Mouse (Mus musculus): ENCODE measurements around the gene Mindy1. TPM values are rescaled to one million over a fixed set of nuclear protein-coding genes. Genes with fewer than 3 reads are reported as not detected.

Gene Mindy1
- total and polyA plus RNA-seq, 3 experiments = 5.0 to 14.4 (median 5.4) TPM

DNA sequence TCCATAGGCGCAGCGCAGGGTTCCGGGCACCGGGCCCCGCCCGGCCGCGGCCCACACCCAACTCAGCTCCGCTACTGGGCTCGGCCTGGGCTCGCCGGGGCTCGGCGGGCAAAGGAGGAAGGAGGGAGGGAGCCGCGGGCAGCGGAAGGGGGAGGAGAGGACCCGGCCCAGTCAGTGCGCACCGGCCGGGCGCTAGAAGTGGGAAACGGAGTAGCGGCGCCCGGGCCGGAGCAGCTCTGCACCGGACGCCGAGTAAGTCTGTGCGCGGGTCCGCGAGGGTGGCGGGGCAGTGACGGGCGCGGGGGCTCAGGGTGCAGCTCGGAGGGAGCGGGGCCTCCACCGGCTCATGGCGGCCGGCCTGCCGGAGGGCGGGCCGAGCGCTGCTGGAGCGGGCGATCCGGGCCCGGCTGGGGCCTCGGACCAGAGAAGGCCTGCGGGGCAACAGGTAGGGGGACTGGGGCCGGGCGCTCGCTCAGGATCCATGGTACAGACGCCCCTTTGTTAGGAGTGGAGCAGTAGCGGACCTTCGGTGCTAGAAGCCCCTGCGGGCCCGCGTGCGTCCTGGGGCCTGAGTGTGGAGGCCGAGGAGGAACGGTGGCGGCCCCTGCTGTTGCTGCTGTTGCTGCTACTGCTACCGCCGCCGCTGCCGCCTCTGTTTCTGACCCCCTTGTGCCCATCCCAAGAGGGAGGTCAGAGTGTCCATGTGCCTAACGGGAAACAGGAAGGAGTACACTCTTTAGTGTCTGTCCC is 34.1 kb downstream of the Mindy1 start:
- Histone ChIP-seq H3K4me3 (replicated peaks in 1 of 3; ENCODE audit: low read depth in 2 of 3, low read length in 2 of 3, poor library complexity in 1 of 3) (peak overlapping the region; percentile 79 to 85 (median 83)), H3K4me2 (ENCODE audit: insufficient read depth, low read depth, poor library complexity, severe bottlenecking) (peak overlapping the region; percentile 100), H3K4me1 (ENCODE audit: control insufficient read depth in 1 of 2, insufficient read depth in 2 of 2) (peaks cover 24 to 55% of the 10 kb centered on the region in 2 experiments), H3K27ac (ENCODE audit: insufficient read depth, low read depth) (peak overlapping the region; percentile 34), H3K36me3 (replicated peaks in 1 of 2; ENCODE audit: control insufficient read depth in 1 of 2, insufficient read depth in 1 of 2, low read length in 1 of 2) (peaks cover 10 to 26% of the 10 kb centered on the region in 2 experiments), H3K27me3 (replicated peaks) (no peaks in the 10 kb centered on the region), H3K9me3 (replicated peaks; ENCODE audit: low read length) (no peaks in the 10 kb centered on the region), H3K79me2 (replicated peaks; ENCODE audit: control insufficient read depth, extremely low read depth, insufficient read depth, poor library complexity, severe bottlenecking) (peaks cover 45% of the 10 kb centered on the region), H3K9ac (ENCODE audit: insufficient read depth, low read depth) (peak overlapping the region; percentile 97)
- DNase-seq (ENCODE audit: extremely low read depth) = peak; percentile 70
- in situ Hi-C loops (cut with MboI; ENCODE audit: low pct_ligation_motif_present, low pct_unique_long_range_greater_than_20kb, low sequenced_read_pairs) (loop anchor here (5.0 kb wide), 1 partner anchor 37 kb away; no protein-coding TSS in a partner anchor), dilution Hi-C loops (cut with MboI; ENCODE audit: extremely low pct_ligation_motif_present, extremely low pct_unique_long_range_greater_than_20kb, low sequenced_read_pairs) (no loop called here)
- TF ChIP-seq IRF4 (IDR thresholded peaks at IDR 0.05; ENCODE audit: low read depth, low read length) = peak; percentile 31; the same call in 1 of the 2 replicates
- TF ChIP-seq NRF1 (IDR thresholded peaks at IDR 0.05; ENCODE audit: low read depth, low read length) = peak; percentile 46
- TF ChIP-seq MXI1 (IDR thresholded peaks at IDR 0.05; ENCODE audit: low read depth, low read length) = peak; percentile 70
- TF ChIP-seq JUN (IDR thresholded peaks at IDR 0.05; ENCODE audit: insufficient read depth, low read depth, low read length) = no peak
- TF ChIP-seq POLR2A (IDR thresholded peaks at IDR 0.05; ENCODE audit: low read depth, low read length) = peak; percentile 74
- peak; percentile 18 for TF ChIP-seq SMC3 (IDR thresholded peaks at IDR 0.05; ENCODE audit: low read depth, low read length)
- TF ChIP-seq RCOR1 (conservative IDR thresholded peaks at IDR 0.05; ENCODE audit: low read depth, low read length) = no peak
- peak; percentile 77; the same call in 1 of the 2 replicates for TF ChIP-seq CHD1 (IDR thresholded peaks at IDR 0.05; ENCODE audit: low read depth, low read length)
- TF ChIP-seq BHLHE40 (IDR thresholded peaks at IDR 0.05; ENCODE audit: low read depth, low read length) = no peak
- TF ChIP-seq ELF1 (IDR thresholded peaks at IDR 0.05; ENCODE audit: low read depth, low read length) = peak; percentile 60
- peak; percentile 42; the same call in 1 of the 2 replicates for TF ChIP-seq ZMIZ1 (IDR thresholded peaks at IDR 0.05; ENCODE audit: low read depth, low read length)
- peak; percentile 35; the same call in 1 of the 2 replicates for TF ChIP-seq HCFC1 (IDR thresholded peaks at IDR 0.05; ENCODE audit: low read depth, low read length)
- peak; percentile 55; the same call in 1 of the 2 replicates for TF ChIP-seq MAZ (IDR thresholded peaks at IDR 0.05; ENCODE audit: low read depth, low read length)
- peak; percentile 61; the same call in 1 of the 2 replicates for TF ChIP-seq MYC (IDR thresholded peaks at IDR 0.05; ENCODE audit: low read depth, low read length)
- TF ChIP-seq ETS1 (conservative IDR thresholded peaks at IDR 0.05; ENCODE audit: low read depth, low read length) = no peak; the same call in 1 of the 2 replicates
- peak; percentile 78 for TF ChIP-seq NELFE (IDR thresholded peaks at IDR 0.05; ENCODE audit: low read depth, low read length)
- no peak for TF ChIP-seq MAX (IDR thresholded peaks at IDR 0.05; ENCODE audit: low read length)
- TF ChIP-seq PAX5 (IDR thresholded peaks at IDR 0.05; ENCODE audit: low read length) = no peak
- TF ChIP-seq TCF12 (IDR thresholded peaks at IDR 0.05; ENCODE audit: low read depth, low read length) = peak; percentile 78
- TF ChIP-seq SIN3A (IDR thresholded peaks at IDR 0.05; ENCODE audit: low read length) = no peak; the same call in none of the 2 replicates
- peak; percentile 99 for TF ChIP-seq UBTF (IDR thresholded peaks at IDR 0.05; ENCODE audit: low read depth, low read length)
- no peak for TF ChIP-seq ZKSCAN1 (IDR thresholded peaks at IDR 0.05; ENCODE audit: borderline replicate concordance, low read depth, low read length)
- TF ChIP-seq KAT2A (IDR thresholded peaks at IDR 0.05; ENCODE audit: insufficient replicate concordance, low read length) = 0 out of 2 replicates have a peak, but pooled peaks have one; percentile 17
- TF ChIP-seq CTCF (conservative IDR thresholded peaks at IDR 0.05 in 1 of 2, IDR thresholded peaks at IDR 0.05 in 1 of 2; ENCODE audit: low read depth in 2 of 2, low read length in 2 of 2) = peak in 1 of 2 experiments; percentile 56; a peak in 2 of 4 replicates
- no peak for TF ChIP-seq E2F4 (IDR thresholded peaks at IDR 0.05; ENCODE audit: insufficient replicate concordance, low read depth, low read length)
